Mouse (Mus musculus): ENCODE data around the gene Tbcd.
A peak's percentile ranks its signal among the peaks of the same experiment; 100 is the strongest.

Gene Tbcd

DNA sequence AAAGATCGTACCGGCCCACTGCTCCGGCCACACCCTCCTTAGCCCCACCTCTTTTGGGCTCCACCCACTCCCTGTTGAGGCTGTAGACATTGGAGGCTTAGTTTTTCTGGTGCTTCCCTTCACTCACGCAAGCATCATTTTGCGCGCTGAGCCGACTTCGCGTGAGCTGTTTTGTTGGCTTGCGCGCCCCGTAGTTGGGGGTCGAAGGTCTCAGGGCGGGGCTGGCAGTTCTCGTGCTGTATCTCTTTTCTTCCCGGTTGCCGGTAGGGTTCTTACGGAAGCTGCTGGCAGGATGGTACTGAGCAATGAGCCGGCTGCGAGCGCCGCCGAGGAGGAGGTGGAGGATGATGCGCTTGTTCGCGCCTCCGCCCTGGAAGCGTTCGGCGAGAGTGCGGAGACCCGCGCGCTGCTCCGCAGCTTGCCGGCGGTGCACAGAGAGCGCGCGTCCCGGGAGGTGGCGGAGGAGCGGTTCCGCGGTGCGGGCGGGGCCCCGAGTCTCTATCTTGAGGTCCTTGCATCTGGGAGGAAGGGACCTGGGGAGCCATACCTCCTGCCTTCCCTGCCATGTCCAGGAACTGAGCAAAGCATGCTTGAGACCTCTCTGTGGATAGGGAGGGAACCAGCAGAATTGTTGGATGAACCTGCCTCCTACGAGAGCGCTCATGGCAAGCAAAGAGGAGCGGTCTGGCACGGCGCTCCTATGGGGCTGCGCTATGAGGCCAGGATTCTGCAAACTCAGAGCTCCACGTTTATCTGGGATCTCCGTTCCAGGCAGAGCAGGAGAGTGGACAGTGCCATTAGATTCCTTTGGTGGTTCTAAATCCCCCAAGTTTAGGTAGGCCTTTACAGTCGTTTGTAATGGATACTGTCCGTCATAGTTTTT is at the start of gene Tbcd:
Gene Tbcd, plus strand, starts transcription at position 197 of the 883 bp plus-strand sequence.
- peak; percentile 87 for ATAC-seq (ENCODE audit: low TSS enrichment)

DNA sequence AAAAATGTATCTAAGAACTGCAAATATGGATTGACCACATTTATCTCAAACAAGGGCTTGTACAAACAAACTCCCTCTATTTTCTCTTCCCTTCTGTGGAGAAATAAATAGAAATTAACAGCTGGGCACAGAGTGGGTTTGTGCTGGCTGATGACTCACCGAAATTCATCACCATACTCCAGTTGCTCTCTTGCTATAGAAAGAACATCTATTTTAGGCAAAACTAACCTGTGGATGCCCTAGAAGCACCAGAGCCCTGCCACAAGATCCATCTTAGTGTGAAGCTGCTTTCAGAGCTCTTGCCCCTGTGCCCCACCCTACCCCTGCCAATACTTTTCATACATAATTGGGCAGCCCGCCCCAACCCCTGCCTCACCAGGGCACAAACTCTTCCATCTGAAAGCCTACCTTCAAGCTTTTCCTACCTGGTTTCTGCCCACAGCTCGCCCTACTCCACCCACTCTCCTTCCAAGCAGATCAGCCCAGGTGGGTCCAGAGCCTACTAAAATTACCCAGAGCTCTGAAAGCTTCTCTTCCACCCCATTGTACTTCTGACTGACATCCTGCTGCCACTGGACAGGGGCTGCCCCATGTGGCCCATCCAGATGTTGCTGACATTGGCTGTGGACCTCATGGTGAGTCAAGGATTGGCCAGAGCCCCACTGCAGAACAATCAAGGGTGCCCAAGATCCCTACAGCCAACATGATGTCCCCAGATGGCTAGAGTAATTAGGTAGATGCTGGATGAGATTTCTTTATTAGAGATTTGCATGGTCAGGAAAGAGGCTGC is 44.2 kb upstream of the Tbcd start:
- ATAC-seq (ENCODE audit: low TSS enrichment): peak; percentile 90

DNA sequence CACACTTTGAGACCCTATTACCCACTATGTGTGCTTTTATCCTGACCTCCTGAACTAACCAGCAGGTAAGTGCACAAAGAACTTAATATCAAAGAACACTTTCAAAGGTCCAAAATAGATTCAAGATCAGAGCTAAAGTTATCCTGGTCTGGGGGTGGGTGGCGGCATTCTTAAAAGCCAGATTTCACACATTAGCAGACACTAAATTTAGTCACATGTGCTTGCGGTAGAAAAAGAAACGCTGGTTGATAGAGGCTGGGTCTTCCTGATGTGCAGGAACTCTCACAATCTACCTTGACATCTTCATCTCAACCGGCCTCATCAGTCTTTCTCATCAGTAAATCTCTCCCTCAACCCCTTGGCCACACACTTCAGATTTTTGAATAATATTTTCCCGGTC is 37.0 kb upstream of the Tbcd start:
- no peak for ATAC-seq (ENCODE audit: low TSS enrichment)

DNA sequence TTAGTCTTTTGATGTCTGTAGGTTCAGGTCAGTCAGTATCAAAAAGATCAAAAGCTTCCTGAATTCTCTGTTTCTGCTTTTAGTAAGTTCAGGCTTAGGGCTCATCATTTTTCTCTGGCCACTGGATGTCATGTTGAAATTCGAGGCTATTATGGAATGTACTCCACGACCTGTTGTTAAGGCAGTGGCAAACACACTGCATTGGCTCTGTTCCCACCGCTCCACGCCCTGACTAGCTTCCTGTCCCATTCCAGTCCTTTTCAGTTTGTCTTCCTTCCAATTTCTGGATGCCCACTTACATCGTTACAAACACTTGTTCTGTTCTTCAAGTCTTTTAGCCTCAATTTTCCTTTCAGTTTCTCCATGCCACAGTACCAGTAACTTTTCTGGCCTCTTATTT is 36.4 kb upstream of the Tbcd start:
- no peak for ATAC-seq (ENCODE audit: low TSS enrichment)

DNA sequence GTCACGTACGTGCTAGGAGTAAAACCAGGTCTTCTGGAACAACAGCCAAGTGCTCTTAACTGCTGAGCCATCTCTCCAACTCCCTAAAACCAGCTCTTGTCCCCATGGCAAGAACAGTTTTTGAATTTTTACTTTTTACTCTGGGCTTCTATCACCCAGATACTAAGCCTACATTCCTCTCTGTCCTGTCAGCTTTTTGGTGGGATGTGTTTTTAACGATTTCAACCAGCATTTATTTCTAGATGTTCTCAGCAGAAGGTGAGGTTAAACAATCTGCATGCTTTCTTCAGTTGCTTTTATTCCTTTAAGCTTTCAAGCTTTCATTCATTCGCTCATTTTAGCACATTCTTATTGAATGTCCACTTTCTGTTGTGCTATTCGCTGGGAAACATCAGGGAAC is 33.8 kb upstream of the Tbcd start:
- ATAC-seq (ENCODE audit: low TSS enrichment): 0 out of 2 replicates have a peak, but pooled peaks have one; percentile 17

DNA sequence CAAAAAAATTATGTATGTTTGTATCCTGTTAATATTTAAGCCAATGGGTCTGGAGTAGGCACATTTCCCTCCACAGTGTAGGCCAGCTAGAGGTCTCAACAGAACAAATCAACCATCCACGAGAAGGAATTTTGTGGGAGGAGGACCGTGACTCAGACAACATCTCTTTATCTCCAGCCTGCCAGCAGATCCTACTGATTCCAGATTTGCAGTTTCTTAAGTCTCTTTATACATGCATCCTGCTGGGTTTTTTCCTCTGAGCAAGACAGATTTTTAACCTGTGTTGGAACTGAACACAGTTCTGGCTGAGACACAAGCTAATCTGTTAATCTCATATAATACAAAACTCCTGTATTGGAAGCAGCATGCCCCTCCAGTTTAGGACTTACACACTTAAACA is 32.8 kb upstream of the Tbcd start:
- ATAC-seq (ENCODE audit: low TSS enrichment): peak; percentile 21; the same call in 1 of the 2 replicates

DNA sequence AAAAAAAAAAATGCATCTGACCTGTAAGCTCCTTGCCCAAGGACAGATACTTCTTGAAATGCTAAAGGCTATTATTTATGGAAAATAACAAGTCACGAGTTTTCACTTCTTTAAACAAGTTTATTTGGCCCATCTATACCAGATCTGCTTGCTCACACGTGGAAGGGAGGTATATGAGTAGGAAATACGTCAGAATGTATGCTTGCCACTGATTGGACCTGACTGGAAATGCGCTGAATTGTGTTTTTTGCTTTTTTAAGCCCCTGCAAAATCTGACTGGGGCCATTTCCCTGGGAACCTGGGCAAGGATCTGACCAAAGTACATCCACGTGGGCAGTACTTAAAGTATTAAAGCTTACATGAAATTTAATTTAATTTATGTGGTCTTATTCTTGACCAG is 31.4 kb upstream of the Tbcd start:
- no peak for ATAC-seq (ENCODE audit: low TSS enrichment)

DNA sequence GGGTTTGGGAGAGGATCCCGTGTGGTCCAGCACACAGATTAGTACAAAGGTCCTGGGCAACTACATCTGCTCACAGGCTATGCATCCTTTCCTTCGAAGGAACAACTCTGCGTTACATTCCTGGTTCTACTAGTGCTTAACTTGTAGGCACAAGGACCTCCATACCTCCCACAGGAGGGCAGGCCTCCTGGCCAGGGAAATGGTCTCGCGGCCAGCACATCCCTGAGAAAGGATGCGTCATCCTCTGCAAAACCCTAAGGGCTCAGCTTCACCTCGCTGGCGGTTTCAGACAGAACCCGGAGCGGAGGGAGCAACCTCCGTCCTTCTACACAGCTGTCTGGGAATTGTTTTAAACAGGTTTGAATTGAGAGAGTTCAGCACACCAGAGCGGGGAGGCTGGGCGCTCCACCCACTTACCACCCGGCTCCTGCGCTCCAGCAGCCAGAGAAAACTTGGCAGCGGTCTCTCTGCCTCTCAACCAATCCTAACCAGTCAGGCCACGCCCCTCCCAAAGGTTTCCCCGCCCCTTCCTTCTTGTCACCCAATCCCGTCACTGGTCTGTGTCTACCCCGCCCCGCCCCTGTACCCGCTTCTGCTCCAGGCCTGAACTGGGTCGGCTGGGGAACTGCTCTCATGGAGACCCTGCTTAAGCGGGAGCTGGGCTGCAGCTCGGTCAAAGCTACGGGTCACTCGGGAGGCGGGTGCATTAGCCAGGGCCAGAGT is 30.8 kb upstream of the Tbcd start, which contains the start of gene Fn3krp:
Gene Fn3krp, plus strand, starts transcription at position 572 of the 723 bp plus-strand sequence.
- ATAC-seq (ENCODE audit: low TSS enrichment): peak; percentile 88

DNA sequence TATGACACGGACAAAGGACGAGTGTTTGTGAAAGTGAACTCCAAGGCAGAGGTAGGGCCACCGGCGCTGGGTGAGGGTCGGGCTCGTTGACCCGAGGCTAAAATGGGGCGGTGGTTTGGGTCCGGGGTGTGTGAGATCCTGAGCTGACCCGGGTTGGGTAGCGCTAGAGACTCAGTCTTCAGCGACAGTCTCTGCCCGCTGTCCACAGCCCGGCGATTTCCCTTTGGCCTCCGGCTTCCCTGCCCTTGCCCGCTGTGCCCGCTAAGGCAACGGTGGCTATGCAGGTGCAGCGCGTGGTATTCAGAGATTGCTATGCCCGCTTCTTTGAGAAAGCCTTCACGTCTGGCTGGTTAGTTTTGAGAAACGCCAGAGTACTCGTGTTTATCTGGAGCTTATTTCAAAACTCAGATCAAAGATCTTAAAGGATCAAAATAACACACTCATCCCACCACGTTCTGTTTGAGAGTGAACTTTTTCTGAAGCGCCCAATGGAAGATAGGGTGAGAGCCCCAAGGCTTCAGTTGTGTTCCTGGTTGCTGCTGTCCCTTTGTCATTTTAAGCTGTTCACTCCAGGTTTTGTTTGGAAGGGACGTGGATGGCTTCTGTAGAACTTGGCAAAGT is 30.1 kb upstream of the Tbcd start:
- peak; percentile 11; the same call in 1 of the 2 replicates for ATAC-seq (ENCODE audit: low TSS enrichment)

DNA sequence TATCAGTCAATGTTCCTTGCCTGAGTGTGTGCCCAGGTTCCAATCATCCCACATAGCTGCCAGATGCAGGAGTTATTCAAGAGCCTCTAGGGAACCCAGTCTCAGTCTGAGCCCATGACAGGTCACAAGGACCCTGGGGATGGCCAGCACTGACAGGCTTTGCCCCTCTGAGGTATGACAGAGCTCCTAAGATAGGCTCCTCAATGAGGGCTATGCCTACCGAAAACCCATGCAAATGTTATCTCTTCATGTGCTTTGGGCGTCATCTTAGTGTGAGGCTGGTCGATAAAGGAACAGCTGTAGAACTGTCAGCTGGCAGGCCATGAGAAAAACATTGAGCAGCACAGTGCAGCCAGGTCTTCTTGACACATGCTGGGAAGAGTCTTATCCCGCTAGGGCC is 18.4 kb upstream of the Tbcd start:
- no peak for ATAC-seq (ENCODE audit: low TSS enrichment)

DNA sequence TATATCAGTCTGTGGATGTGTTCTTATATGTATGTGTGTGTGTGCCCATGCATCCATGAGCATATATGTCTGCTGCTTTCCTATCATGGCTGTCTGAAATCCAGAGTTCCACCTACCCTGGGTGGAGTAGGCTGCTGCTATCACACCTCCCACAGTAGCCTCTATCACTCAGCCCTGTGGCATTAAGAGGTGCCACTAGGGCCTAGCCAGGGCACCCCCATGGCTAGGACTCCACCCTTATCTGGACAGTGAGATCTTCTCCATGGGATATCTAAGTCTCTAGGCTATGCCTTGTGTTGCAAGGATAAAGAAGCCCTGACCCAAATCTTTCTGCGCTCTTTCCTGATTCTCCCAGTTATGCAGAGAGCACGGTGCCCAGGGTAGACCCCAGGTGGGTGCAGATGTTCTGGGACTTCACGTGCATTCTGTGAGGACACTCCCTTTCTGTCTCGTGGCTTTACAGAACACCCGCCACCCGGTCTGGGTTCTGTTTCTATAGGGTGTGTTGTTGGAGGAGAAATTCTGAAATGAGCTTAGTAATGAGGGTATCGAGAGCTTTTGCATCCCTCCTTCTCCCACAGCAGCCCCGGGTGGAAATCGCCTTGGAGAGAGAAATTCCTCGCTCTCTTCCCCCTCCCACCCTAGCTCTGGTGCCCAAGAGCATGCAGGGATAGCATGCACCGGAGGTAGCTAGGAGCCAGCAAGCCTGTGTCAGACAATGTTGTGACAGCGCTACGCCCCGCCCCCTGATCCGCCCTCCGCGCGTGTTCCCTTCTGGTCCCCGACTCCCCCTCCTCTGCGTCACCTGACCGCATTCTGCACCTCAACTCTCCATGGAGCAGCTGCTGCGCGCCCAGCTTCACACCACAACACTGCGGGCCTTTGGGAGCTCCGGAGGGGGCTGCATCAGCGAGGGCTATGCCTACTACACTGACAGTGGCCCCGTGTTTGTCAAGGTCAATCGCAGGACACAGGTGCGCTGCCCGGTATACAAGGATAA is 17.3 kb upstream of the Tbcd start, which contains the start of gene Fn3k:
Gene Fn3k, plus strand, starts transcription at position 758 of the 1,000 bp plus-strand sequence.
- ATAC-seq (ENCODE audit: low TSS enrichment): peak; percentile 94

DNA sequence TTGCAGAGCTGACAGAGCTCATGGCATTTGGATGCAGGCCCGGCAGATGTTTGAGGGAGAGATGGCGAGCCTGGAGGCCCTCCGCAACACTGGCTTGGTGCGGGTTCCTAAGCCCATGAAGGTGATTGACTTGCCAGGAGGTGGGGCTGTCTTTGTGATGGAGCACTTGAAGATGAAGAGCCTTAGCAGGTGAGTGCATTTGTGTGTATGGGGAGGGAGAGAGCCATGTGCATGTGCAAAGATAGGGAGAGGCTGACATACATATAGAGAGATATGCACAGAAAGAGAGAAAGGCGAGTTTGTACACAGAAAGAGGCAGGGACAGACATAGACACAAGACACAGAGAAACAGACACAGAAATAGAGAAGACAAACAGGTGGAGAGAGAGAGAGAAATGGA is 14.5 kb upstream of the Tbcd start:
- ATAC-seq (ENCODE audit: low TSS enrichment): no peak

DNA sequence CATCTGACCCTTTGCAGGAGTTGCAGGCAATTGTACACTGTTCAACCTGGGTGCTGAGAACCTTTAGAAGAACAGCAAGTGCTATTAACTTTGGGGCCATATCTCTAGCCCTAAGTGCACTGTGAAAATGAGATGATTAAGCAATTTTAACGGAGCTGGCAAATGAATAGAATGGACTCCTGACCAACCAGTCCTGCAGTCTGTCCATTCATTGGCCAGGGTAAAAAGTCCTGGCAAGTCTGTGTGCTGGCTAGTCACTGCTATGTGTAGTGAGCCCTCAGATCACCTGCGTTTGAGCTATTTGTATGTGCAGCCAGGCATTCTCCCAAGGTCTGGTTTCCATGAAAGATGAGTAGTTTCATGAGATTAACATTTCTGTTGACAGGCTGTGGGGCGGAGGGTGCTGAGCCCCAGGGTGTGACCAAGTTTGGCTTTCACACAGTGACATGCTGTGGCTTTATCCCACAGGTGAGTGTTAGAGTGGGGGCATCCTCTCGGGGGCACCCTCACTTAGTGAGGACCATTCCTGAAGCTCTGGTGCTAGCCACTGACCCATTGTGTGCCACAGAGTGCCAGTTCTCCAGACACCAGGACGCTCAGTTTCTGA is 12.0 kb upstream of the Tbcd start:
- no peak for ATAC-seq (ENCODE audit: low TSS enrichment)

DNA sequence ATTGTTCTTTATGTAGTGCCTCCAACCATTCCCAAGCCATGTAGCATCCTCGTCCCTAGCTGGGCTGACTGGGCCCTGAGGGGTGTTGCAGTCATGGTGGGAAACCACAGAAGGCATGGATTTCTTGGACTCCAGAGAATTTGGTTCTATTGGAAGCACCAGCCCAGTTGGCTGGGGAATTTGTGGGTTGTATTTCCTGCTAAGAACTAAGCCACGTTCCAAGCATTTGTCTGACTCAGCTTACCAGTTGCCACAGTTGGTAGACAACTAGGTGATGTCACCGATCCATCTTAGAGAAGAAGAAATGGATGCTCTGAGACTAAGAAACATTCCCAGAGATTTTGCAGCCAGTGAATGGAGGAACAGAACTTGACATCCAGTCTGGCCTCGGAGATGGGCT is 10.1 kb upstream of the Tbcd start:
- no peak for ATAC-seq (ENCODE audit: low TSS enrichment)

DNA sequence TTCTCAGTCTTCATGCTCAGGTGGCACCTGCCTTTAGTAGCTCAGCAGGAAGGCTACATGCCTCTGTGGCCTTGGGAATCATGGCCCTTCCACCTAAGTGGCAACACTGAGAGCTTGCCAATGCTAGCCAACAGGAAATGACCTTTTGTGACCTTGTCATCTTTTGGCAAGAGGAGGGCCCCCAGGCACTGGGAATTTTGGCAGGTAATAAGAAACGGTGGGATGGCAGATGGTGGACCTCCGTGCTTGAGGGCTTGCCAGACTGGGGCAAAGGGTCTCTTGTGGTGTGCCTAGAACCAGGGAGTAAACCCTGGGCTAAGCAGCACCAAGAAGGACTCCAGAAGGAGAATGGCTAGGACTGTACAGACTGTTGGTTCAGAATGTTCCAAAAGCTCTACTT is 9.7 kb upstream of the Tbcd start:
- ATAC-seq (ENCODE audit: low TSS enrichment): no peak

DNA sequence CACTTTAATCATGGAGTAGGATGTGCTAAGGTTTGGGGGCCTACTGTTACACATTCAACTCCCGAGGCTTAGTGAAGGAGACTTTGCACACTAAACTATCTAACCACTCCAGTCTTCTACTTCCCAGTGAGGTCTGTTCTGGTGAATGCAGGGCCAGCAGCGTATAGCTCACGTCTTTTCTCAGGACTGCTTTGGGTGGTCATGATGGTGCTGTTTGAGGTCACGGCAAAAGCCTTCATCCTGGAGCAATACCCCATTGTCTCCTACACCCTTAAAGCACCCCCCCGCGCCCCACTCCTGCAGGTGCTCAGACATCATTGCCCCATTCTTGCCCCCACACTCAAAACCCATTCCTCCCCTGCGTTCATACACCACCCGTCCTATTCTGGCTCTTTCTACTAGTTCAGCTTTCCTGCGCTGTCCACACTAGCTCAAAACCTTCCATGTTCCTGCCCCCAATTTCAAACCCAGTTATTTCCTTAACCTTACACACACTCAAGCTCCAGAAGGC is 478 bp upstream of the Tbcd start:
- ATAC-seq (ENCODE audit: low TSS enrichment): no peak

DNA sequence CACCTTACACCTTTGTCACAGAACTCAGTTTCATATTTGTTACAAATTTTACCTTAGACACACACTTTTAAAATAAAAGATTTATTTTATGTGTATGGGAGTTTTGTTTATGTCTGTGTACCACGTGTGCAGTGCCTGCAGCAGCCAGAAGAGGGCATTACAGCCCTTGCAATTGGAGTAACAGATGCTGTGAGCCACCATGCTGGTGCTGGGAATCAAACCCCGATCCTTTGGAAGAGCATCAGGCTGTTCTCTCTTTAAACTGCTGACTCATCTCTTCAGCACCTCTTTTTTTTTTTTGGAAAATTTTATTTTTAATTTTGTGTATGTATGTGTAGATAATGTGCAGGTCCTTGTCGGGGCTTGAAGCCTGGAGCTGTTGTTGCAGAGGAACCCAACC is 6.1 kb downstream of the Tbcd start:
- no peak for ATAC-seq (ENCODE audit: low TSS enrichment)

DNA sequence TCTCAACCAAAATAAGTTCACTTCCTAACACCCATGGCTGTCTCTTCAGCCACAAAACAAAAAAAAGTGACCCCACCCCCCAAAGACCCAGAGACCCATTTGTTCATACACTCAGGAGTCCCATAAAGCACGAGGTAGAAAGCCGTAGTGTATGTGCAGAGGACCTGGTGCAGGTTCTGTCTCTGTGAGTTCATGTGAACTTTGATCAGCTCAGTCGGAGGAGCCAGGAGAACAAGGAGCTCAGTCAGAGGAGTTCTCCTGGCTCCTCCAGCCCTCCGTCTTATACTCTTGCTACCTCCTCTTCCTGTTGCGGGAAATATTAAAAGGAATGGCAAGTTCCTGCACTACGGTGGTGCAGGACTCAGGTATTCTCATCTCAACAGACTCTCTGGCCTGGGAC is 15.7 kb downstream of the Tbcd start:
- no peak for ATAC-seq (ENCODE audit: low TSS enrichment)

DNA sequence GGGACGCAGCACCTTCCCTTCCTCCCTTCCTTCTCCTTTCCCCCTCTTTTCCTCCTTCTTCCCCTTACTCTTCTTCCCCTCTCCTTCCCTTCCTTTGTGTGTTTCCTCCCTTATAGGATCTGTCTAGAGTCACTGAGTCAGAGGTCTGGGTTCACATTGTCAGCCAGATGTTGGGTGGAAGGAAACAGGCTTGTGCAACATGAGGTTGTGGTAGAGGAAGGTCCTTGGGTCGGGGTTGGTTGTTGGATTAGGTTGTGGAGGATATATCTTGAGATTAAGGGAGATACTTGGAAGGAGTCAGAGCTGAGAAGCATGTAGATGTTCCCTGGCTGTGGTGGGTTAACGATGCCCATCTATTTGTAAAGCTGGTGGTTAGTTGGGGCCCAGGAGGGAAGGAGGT is 23.1 kb downstream of the Tbcd start:
- ATAC-seq (ENCODE audit: low TSS enrichment): no peak
